Mouse (Mus musculus) embryonic facial prominence, embryonic 11.5 days (tissue): Measurements from ENCODE around the gene Psmd6. TPM values are rescaled to one million over a fixed set of nuclear protein-coding genes. Genes with fewer than 3 reads are reported as not detected.

Experiments used
- ATAC-seq: fragments of 200-750 bp; cut with Nextera tagmentation; replicated peaks from 2 replicates; pipeline ENCODE4 v1.8.0; 2017; ENCODE audit warnings: low read depth; ENCODE audit not compliant: insufficient number of reproducible peaks, low FRiP score, low TSS enrichment
- DNase-seq: peaks from one replicate; pipeline ENCODE4 v3.0.0-alpha.2; 2015; ENCODE audit warnings: low spot score
- H3K27ac ChIP-seq: fragments of 300-500 bp; sonication (generic); replicated peaks from 2 replicates; pipeline ENCODE4 v1.5.1; 2014; ENCODE audit warnings: mild to moderate bottlenecking, low read depth, low read length, control low read depth
- H3K27me3 ChIP-seq: fragments of 300-500 bp; sonication (generic); 2 replicates; pipeline ENCODE4 v1.6.1; 2014; ENCODE audit warnings: mild to moderate bottlenecking, low read length, moderate library complexity, mixed read lengths; ENCODE audit not compliant: control insufficient read depth, insufficient read depth
- H3K36me3 ChIP-seq: fragments of 300-500 bp; sonication (generic); replicated peaks from 2 replicates; pipeline ENCODE4 v1.6.1; 2014; ENCODE audit warnings: low read depth, mild to moderate bottlenecking, low read length, moderate library complexity, mixed read lengths; ENCODE audit not compliant: control insufficient read depth, insufficient read depth
- H3K4me1 ChIP-seq: fragments of 300-500 bp; sonication (generic); 2 replicates; pipeline ENCODE4 v1.6.1; 2014; ENCODE audit warnings: low read length, mixed read lengths; ENCODE audit not compliant: control insufficient read depth, insufficient read depth
- H3K4me2 ChIP-seq: fragments of 300-500 bp; sonication (generic); 2 replicates; pipeline ENCODE4 v1.6.1; 2014; ENCODE audit warnings: low read depth, mild to moderate bottlenecking, control low read depth, low read length, moderate library complexity
- H3K4me3 ChIP-seq: fragments of 300-500 bp; sonication (generic); 2 replicates; pipeline ENCODE4 v1.5.1; 2014; ENCODE audit warnings: low read depth, low read length, control low read depth
- H3K9ac ChIP-seq: fragments of 300-500 bp; sonication (generic); replicated peaks from 2 replicates; pipeline ENCODE4 v1.6.1; 2014; ENCODE audit warnings: mild to moderate bottlenecking, control low read depth, low read length
- H3K9me3 ChIP-seq: fragments of 300-500 bp; sonication (generic); replicated peaks from 2 replicates; pipeline ENCODE4 v1.6.1; 2016; ENCODE audit warnings: mild to moderate bottlenecking, low read length, inconsistent platforms, mixed read lengths; ENCODE audit not compliant: control insufficient read depth
- WGBS: fragments of 180-500 bp; shearing (Covaris S2); extraction: QIAGEN DNeasy Blood & Tissue Kit; methylation state at CpG from one replicate; pipeline ENCODE4 v1.1.7; 2014; 5-methylcytosine and 5-hydroxymethylcytosine counted together
- polyA plus RNA-seq: library from polyadenylated mRNA; unstranded; fragments of >200 nt; fragmentation: Nextera tagmentation; extraction: Ambion mirVana; gene quantifications from 2 replicates; pipeline ENCODE4 v1.2.1, GENCODE M21; 2014

Psmd6 gene
- polyA plus RNA-seq, 1 experiment from 2014 or later, result 323 TPM

GRCm38 (mm10) chr14:14090571-14090970 is 30.2 kb downstream of the Psmd6 start:
- H3K36me3 ChIP-seq, result no peaks in the 10 kb centered on the region
- H3K4me1 ChIP-seq, result no peaks in the 10 kb centered on the region
- no peak overlapping the region for H3K9ac ChIP-seq
- no peak overlapping the region for H3K27ac ChIP-seq
- no peak for DNase-seq
- no peaks in the 10 kb centered on the region for H3K27me3 ChIP-seq
- no peak overlapping the region for H3K4me2 ChIP-seq
- ATAC-seq, result no peak
- H3K9me3 ChIP-seq, result no peaks in the 10 kb centered on the region
- no peak overlapping the region for H3K4me3 ChIP-seq
- WGBS, result 93% methylated on average over 6 of the region's 6 CpGs

- H3K4me3 ChIP-seq, result no peak overlapping the region
- no peaks in the 10 kb centered on the region for H3K4me1 ChIP-seq
- H3K36me3 ChIP-seq, result no peaks in the 10 kb centered on the region
- H3K4me2 ChIP-seq, result no peak overlapping the region
- no peaks in the 10 kb centered on the region for H3K27me3 ChIP-seq
- DNase-seq, result no peak
- no peak for ATAC-seq
- 88% methylated on average over 9 of the region's 9 CpGs for WGBS
- H3K9me3 ChIP-seq, result no peaks in the 10 kb centered on the region
- no peak overlapping the region for H3K9ac ChIP-seq
- H3K27ac ChIP-seq, result no peak overlapping the region
Observed at GRCm38 (mm10) chr14:14088016-14088791, 32.6 kb downstream of the Psmd6 start.

DNA sequence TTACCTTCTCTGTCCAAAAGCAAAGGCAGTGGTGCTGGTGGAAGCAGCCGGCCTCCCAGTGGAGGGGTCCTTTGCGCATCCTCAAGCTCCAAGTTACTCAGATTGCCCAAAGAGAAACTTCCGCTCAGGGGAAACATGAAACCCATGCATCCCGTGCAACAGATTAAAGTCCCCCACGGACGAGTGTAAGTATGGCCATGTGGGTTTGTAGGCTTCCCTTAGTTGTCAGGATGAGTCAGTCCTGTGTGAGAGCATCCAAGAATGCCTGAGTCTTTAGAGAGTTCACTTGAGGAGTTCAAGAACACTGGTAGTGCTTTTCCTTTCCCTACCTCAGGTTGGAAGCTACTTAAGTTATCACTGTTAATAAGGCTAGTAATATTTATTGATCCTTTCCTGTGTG is 33.4 kb downstream of the Psmd6 start:
- DNase-seq (no peak), ATAC-seq (no peak)
- H3K4me1 ChIP-seq, result no peaks in the 10 kb centered on the region
- 63% methylated on average over 6 of the region's 6 CpGs for WGBS
- H3K9me3 ChIP-seq, result no peaks in the 10 kb centered on the region
- H3K4me3 ChIP-seq, result no peak overlapping the region
- H3K36me3 ChIP-seq, result no peaks in the 10 kb centered on the region
- H3K9ac ChIP-seq, result no peak overlapping the region
- no peaks in the 10 kb centered on the region for H3K27me3 ChIP-seq
- H3K27ac ChIP-seq, result no peak overlapping the region
- H3K4me2 ChIP-seq, result no peak overlapping the region

- H3K9me3 ChIP-seq, result no peaks in the 10 kb centered on the region
- DNase-seq, result no peak
- H3K36me3 ChIP-seq, result no peaks in the 10 kb centered on the region
- H3K9ac ChIP-seq, result no peak overlapping the region
- no peak overlapping the region for H3K4me2 ChIP-seq
- no peaks in the 10 kb centered on the region for H3K4me1 ChIP-seq
- 88% methylated on average over 4 of the region's 4 CpGs for WGBS
- H3K27me3 ChIP-seq, result no peaks in the 10 kb centered on the region
- no peak overlapping the region for H3K27ac ChIP-seq
- H3K4me3 ChIP-seq, result no peak overlapping the region
- ATAC-seq, result no peak
Observed at GRCm38 (mm10) chr14:14086711-14087263, 34.0 kb downstream of the Psmd6 start.

DNA sequence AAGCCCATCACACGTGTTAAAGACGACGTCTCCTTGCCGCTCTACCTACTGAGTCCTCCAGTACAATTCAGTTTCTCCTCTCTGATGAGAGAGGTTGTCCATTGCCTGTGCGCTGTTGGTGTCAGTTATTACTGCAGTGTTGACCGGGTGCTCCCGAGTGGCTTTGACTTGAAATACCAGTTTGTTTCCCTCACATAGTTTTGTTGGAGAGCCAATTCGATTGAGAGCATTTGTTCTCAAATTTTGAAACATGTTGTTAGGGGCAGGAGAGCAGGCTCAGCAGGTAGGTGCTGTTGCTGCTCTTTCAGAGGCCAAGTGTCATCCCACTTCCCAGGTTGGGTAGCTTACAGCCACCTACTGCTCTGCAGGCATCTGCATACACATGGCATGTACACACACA is 37.0 kb downstream of the Psmd6 start:
- H3K27me3 ChIP-seq, result no peaks in the 10 kb centered on the region
- no peaks in the 10 kb centered on the region for H3K9me3 ChIP-seq
- ATAC-seq, result no peak
- H3K9ac ChIP-seq, result no peak overlapping the region
- no peaks in the 10 kb centered on the region for H3K4me1 ChIP-seq
- WGBS, result 88% methylated on average over 8 of the region's 8 CpGs
- no peak for DNase-seq
- no peak overlapping the region for H3K4me3 ChIP-seq
- no peak overlapping the region for H3K4me2 ChIP-seq
- no peak overlapping the region for H3K27ac ChIP-seq
- H3K36me3 ChIP-seq, result no peaks in the 10 kb centered on the region

DNA sequence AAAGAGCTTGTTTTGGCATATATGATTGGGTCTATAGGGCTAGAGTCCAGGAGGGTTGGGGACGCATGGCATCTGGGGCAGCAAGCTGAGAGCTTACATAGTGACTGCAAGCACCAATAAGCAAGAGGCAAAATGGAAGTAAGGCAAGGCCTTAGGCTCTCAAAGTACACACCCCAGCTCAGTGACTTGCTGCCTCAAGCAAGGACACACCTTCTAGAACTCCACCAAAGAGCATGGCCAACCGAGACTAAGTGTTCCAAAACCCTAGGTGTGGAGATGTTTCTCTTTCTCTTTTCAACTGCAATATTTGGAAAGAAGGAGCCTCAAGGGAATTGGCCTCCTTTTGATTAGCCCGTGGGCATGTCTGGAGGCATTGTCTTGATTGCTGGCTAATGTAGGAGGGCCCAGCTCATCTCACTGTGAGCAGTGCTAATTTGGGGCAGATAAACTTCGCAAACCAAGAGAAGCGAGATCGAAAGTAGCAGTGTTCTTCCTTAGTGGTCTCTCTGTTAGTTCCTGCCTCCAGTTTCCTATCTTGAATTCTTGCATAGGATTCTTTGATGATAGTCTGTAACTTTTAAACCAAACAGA is 40.1 kb downstream of the Psmd6 start:
- Histone ChIP-seq H3K4me1 (no peaks in the 10 kb centered on the region), H3K9me3 (no peaks in the 10 kb centered on the region), H3K4me2 (no peak overlapping the region), H3K9ac (no peak overlapping the region), H3K4me3 (no peak overlapping the region), H3K36me3 (no peaks in the 10 kb centered on the region), H3K27ac (no peak overlapping the region), H3K27me3 (no peaks in the 10 kb centered on the region)
- no peak for ATAC-seq
- WGBS, result 89% methylated on average over 6 of the region's 6 CpGs
- DNase-seq, result no peak

DNA sequence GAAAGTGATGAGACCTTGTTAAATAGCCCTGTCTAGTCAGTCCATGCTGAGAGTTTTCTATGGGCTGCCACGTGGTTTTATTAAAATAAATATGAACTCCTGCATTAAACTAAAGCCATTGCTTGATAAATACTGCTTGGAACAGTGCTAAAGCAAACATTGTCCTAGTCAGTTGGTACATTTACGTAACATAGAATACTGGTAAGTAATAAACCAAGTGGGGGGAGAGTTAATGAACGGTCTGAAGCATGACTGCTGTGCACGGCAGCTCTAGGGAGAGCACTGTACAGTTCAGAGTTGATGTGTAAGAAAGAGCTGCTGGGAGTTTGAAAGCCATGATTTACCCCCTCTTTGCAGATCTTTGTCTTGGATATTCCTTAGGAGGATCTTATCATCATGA is 49.3 kb downstream of the Psmd6 start:
- DNase-seq (no peak), ATAC-seq (no peak)
- Histone ChIP-seq H3K4me1 (no peaks in the 10 kb centered on the region), H3K4me3 (no peak overlapping the region), H3K36me3 (no peaks in the 10 kb centered on the region), H3K4me2 (no peak overlapping the region), H3K27me3 (no peaks in the 10 kb centered on the region), H3K27ac (no peak overlapping the region), H3K9ac (no peak overlapping the region), H3K9me3 (no peaks in the 10 kb centered on the region)
- WGBS, result 78% methylated on average over 4 of the region's 4 CpGs
